Mouse (Mus musculus) right cerebral cortex, postnatal 10 days (tissue): ENCODE measurements around the gene Trappc3.
A peak's percentile ranks its signal among the peaks of the same experiment; 100 is the strongest.

Source experiments
- DNase-seq, 2 experiments: peaks; one replicate each; pipeline ENCODE4 v3.0.0; 2021; ENCODE audit warnings: low spot score in 2 of 2

Gene Trappc3

DNA sequence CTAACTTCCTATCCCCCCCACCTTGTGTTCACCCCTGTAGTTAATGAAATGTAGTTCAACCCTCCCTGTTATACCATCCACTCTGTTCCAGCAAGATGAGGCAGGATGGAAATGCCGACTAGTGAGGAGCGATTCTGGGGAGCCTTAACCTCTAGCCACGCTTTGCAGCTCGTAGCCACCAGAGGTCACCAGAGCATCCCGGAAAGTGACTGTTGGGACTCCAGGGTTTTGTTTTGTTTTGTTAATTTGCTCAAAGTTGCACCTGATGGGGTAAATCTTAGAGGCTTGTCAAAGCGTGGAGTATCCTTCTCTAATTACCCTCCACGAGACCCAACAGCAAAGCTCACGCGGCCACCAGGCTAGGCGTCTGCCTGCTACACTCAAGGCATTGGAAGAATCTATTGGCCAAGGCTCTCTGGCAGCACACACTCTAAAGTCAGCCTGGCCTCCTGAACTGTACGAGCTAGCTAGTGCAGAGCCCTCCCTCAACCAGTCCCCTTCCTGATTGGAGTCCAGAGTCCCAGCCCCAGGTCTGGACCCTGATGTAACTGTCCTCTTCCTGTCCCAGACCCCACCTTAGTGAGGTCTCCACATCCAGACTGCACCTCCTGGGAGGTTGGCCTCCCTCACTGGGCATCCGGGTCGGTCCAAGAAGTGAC lies 15.9 kb downstream of the Trappc3 start:
- DNase-seq, result no peak

DNA sequence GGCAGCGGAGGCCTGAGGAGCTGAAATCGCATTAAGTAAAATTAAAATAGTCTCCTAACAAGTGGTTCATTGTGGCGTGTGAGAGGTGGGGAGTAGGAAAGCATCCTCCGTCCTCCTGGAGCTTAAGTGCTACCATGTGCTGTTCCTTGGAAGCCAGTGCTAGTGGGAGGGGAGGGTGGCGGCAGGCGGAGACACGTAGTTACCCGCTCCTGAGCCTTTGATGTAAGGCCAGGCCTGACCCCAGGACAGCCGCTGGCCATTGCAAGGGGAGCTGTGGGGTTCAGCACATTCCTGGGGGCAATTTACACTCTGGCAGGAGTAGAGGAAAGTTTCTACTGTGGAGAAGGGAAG lies 16.4 kb downstream of the Trappc3 start:
- DNase-seq, result no peak

DNA sequence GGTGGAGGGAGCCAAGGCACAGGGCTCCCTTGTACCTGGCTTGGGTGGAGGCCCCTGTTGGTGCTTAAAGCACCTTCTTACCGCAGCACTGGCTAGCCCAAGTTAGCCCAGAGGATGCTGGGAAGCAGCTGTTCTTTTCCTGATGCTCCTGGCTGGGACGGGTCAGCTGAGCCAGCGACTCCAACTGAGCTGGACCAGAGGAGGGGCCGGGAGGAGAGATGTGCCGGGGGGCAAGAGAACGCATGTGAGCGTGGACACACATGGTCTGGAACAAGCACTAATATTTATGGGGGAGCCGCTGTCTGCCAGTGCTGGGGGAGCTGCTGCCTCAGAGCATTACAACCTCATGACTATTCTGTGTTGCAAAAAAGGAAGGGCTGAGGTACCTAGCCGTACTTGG lies 16.8 kb downstream of the Trappc3 start:
- DNase-seq, result no peak

DNA sequence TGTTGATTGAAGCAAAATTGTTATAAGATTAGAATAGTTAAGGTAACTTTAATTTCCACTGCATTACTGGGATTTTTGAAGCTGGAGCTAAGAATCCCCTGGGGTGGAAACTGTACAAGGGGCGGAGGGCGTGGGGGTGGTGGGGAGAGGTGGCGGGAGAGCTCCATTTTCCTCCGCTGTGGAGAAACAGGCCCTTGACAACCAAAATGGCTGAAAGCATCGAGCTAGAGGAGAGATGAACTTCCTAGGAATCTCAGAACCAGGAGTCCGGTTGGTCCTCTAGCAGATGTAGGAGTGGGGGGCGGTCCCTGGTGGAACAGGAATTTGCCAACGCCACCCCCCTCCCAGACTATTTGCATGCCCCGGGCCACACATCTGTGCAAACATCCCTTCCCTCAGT lies 19.6 kb downstream of the Trappc3 start:
- no peak for DNase-seq

DNA sequence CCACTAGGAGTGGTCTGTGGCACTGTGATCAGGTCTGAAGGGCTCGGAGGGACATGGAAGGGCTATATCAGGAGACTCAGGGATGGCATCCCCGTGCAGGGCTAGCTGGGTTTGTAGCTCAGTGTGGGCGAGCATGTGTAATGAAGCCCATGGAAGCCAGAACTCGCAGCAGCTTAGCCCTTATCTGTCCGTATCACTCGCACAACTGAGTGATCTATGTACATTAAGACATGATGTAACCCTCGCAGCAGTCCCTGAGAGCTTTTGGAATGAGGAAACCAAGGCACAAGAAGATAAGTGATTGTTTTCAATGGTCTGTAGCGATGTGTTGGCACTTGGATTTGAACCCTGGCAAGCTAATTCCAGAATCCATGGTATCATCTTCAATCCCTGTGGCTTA lies 21.5 kb downstream of the Trappc3 start:
- DNase-seq, result no peak

DNA sequence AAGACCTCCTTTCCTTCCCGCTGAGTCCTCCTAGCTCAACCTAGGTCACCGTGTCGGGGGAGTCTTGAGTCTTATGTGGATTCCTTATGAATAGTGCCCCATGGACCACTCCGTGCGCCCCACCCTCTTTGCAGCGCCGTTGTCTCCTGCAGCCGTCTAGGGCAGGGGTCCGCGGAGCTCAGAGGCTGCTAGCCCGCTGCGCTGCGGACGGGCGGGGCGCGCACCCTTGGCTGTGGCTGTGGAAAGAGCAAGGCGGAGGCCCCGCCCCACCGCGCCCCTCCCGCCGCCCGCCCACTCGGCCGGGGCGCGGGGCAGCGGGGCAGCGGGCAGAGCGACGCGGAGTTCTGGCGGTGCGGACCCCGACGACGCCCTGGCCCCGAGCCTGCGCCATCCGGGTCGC lies 24.4 kb downstream of the Trappc3 start, which contains the start of gene Col8a2:
Gene Col8a2, plus strand, starts transcription at position 302 of the 400 bp plus-strand sequence.
- DNase-seq, result no peak

DNA sequence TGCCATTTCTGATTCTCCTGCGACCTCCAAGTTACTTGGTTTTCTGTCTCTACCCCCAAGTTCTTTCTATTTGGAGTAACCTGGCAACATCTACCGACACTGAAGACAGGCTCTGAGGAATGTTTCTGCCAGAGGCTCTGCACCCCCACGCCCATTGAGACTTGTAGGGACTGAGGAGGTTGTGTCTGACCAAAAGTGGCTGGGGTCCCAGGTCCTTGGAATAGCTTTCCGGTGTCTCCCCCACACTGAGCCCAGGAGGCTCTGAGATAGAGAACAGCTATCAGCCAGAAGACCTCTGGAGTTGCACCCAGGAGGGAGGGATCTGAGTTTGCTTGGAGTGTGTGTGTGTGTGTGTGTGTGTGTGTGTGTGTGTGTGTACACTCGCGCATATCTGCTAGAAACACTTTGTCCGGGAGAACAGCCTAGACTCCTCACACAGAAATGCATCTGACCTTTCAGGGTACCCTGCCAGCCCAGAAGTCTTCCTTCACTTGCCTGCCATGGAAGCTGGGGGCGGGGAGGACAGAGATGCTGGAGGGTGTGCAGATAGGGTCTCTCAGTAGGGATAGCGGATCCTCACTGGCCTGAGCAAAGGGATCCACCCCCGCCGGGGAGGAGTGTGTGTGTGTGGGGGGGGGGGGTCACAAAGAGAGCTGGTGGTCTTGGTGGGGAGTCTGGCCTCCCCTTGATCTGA lies 25.3 kb downstream of the Trappc3 start:
- DNase-seq, result no peak

DNA sequence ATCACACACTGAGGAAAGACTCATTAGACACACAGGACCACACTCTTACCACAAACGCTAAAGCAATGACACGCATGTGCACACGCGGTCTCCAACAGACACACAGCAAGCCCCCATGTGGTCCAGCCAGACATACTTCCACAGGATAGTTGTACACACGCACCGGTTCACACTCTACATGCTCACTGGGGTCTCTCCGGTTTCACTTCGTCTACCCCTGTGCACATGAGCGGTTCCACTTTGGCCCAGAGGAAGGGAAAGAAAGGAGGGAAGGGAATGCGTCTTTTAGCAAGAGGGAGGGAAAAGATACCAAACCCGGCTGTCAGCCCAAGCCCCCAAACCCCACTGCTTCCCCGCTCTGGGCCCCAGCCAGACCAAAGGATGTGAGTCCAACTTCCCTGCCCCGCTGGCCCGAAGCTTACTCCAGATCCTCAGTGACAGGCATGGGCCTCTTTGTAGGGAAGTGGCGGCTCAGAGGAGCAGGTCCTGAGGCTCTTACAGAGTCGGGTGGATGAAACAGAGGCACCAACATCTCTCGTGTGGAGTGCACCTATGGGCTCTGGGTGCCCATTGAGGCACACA lies 26.1 kb downstream of the Trappc3 start:
- no peak for DNase-seq

DNA sequence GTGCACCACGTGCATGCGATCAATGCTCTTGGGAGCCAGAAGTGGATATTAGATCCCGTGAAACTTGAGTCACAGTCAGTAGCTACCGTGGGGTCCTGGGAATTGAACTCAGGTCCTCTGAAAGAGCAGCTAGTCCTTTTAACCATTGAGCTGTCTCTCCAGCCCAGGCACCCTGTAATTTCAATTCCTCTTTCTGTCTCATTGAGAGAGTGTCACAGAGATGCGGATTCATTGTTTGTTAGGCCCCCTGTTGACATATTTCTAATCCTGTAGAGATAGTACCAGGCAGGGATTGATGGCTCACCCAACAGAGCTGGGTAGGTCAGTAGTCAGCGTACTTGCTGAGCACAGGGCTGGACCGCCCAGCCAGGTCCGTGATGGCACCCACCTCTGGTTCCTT lies 28.2 kb downstream of the Trappc3 start:
- no peak for DNase-seq

DNA sequence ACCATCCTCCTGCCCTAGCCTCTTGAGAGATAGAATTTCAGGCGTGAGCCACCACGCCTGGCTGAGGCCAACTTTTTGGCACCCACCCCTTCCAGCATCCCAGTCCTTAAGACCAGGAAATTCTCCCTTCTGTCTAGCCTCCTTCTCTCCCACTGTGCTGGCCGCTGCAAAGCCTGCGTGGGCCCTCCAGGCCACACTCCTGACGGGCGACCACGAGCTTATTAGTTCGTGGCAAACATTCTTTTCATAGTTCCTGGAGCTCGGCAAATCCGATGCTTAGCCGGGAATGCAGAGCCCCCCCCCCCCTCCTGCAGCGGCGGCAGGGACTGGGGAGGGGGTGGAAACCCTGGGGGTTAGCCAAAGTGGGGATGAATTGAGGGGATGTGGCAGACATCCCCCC lies 29.1 kb downstream of the Trappc3 start:
- no peak for DNase-seq

DNA sequence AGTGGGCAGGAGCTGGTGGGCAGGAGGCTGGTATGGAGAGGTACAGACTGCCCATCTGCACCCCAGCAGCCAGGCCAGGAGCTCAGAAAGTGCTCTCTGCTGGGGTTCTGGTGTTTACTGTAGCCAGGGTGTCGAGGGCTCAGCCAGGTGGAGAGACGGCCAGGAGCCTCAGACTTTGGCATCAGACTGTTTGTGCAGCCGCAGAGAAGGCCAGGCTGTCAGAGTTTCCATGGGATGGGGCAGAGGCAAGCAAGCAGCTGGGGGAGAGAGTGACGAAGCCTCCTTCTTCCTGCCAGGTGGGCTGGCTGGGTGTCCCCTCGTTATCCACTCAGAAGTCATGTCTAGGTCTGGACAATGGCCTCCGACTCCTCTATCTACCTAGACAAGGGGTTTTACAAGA lies 33.0 kb downstream of the Trappc3 start:
- DNase-seq, result no peak

DNA sequence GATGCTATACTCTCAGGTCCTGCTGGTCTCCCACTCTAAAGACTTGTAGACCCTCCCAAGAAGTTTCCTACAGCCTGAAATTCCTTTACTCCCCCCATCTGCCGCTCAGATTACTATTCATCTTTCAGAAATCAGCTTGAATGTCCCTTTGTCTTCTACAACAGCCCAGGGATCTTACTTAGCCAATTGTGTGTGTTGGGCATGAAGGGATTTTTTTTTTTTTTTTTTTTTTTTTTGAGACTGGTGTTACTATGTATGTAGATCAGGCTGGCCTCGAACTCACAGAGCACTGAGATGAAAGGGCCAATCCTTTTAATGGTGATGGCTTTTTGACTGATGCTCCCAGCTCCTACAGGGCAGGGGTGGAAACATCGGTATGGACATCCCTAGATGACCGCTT lies 33.8 kb downstream of the Trappc3 start:
- no peak for DNase-seq

DNA sequence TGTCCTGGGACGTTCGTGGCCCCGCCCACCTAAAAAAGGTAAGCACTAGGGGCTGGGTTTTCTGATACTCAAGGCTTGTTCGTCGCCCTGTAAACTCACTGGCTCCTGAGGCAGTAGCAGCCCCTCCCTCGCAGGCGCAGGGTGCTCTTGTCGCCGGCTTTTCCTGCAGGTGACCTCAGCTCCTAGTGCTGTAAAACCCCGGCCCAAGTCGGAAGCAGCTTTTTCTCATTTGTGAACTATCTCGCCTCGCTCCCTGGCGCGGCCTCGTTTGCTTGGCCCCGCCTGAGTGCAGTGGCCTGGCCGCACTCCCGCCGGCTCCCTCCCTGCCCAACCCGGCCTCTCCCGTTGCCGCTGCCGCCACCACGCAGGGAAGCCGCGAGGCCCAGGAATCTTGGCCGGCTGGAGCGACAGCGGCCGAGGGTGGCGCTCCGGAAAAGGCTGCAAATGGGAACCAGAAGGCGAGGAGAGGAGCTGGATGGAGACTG lies 34.5 kb downstream of the Trappc3 start:
- DNase-seq, result peak; percentile 52 to 67

DNA sequence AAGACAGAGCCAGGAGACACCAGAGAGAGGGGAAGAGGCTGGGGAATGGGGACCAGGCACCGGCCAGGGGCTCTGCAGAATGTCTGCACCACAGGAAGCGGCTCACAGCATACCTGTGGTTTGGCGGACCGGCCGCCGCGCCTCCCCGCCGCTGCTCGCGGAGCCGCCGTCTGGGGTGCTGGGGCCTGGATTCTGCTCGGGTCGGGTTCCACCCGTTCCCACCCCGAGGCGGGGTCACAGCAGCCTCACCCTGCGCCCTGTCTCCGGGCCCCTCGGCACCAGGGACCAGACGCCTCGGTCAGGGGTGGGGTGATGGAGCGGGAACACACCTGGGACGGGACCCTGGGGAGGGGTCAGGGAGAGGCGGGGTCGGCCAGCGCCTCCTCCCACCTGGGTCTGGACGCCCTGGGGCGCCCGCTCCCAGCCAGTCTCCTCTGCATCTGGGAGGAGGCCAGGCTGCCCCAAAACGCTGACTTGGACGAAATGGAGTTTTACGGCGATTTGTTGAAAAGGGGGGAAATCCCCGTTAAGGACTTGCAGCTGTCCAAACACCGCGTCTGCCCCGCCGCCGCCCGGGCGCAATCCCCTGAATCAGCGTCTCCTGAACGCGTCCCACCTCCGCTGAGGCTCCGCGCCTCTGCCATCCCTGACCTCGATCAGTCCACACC lies 38.9 kb downstream of the Trappc3 start:
- no peak for DNase-seq

DNA sequence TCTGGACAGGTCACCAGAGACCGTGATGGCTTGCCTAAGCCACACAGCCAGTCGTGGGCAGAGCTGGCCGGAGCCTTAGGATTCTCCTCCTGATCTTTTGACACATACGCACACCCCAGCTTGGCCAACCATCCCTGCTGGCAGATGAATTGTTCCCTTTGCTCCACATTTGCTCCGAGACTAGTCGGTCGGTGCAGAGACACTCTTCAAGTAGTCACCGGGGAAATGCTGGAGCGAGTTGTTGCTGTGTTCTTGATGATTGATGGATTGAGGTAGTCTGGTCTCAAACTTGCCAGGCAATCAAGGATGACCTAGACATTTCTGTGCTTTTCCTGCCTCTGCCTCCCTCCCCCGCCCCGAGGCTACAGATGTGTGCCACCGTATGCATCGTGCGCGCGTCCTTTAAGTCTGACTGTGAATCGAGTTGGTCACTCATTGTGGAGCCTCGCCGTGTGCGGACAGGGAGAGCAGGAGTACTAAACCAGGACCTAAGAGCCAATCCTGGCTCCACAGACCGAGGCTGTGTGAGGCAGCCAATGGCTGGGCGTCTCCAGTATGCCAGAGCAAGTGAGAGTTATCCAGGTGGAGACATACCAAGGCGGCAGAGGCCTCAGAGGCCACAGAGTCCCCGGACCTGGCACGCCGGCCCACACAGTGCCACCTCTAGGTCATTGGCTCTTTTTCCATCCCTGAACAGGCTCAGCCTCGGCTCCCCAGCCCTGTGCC lies 39.6 kb downstream of the Trappc3 start:
- no peak for DNase-seq

DNA sequence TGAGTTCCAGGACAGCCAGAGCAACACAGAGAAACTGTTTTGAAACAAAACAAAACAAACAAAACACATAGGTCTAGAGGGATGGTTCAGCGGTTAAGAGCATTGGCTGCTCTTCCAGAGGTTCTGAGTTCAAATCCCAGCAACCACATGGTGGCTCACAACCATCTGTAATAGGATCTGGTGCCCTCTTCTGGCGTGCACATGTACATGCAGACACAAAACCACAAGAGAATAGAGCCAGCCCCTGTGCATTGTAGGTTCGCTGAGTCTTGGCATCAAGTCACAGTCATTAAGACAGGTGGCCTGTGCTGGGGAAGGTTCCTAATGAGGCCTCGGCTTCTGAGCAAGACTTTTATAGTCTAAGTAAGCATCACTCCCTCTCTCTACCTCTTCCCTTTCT lies 41.8 kb downstream of the Trappc3 start:
- DNase-seq, result no peak

DNA sequence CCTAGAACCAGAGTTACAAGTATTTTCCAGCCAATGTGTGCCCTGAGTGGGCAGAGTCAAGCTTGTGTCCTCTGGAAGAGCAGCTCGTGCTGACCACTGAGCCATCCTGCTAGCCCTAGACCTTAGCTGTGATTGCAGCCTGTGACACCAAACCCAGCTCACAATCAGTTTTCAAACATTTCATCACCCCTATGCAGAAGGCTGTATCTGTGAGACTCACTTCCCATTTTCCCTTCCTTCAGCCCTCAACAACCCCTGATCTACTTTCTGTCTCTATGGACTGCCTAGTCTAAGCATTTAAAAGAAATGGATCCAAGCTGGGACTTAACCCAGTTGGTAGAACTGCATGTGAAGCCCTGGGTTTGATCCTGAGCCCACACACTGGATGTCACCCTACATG lies 43.3 kb downstream of the Trappc3 start:
- no peak for DNase-seq

DNA sequence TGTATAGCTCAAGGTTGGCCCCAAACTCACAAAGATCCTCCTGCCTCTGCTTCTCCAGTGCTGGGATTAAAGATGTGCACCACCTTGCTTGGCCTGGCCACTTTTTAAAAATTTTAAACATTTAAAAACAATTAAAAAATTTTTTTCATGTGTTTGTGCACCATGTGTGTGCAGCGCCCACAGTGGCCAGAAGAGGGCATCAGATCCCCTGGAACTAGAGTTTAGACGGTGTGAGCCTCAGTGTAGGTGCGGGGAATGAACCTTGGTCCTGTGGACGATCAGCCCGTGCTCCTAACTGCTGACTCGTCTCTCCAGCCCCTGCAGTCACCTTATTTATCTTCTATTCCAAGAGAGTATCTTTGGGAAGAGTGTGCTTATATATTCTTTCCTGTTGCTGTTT lies 43.9 kb downstream of the Trappc3 start:
- DNase-seq, result no peak

DNA sequence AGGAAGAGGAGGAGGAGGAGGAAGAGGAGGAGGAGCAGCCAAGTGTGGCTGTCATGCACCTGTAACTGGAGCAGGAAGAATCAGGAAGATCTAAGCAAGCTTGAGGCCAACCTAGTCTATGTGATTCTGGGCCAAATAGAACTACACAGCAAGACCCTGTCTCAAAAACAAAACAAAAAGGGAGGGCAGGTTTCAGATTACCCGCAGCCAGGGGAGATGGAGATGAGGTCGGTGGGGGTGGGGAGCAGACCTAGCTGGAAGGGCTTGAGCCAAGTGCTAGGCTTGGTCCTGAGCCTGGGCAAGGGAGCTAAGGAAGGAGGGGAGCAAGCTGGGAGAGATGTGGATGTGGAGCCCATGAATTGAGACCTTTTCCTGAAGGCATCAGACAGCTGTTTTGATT lies 44.7 kb downstream of the Trappc3 start:
- DNase-seq, result no peak

DNA sequence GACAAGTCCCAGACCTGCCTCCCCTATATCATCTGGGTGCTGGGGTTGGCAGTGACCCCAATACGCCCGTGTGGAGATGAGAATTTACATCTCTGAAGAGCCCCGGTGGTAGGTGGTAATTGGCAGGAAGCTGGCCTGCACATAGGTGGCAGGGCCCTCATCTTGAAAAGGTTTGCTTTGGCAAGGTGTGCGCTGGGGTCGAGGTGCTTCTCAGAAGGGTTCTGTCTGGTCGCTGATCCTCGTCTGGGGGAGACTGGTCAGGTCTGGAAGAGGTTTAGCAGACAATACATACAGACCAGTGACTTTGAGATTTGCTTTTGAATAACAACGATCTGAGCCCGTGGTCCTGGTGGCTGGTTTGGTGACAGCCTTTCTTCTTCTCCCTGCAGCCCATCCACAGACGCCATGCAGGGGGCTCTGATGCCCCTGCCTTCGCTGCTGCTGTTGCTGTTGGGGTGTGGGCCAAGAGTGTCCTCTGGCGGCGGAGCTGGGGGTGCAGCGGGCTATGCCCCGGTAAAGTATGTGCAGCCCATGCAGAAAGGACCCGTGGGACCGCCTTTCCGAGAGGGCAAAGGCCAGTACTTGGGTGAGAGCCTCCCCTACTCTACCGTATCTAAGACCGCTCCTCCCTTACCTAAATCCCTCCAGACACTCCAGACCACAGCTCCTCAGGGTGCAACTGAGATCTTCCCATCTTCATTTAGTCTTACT lies 47.2 kb downstream of the Trappc3 start:
- DNase-seq, result peak in 1 of 2 experiments; percentile 45

DNA sequence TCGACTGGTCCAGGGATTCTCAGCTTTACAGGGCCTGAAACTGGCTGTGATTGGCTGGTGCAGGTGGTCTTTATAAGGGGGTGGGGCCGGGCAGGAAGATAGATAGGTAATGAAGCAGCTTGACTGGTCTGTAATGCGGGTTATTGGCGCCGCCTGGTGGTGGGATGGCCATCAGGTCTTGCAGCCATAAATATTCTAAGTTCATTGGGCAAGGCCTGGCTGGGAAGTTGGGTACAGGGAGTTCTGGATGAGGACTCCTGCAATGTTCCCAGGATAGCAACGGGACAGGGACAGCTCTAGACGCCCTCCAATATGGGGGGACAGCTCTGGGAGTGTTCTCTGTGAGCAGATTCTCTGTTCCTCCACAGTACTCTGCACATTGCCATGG lies 47.8 kb downstream of the Trappc3 start:
- DNase-seq, result peak; percentile 81 to 89
